Mouse (Mus musculus) MEL-GATA-1-ER (cell line): ENCODE results near the gene 1700012B09Rik.

ENCODE experiments used
- DNase-seq: peaks from one replicate; pipeline ENCODE4 v3.0.0-alpha.2; 2012; ENCODE audit warnings: low read depth; ENCODE audit errors: extremely low read depth

1700012B09Rik gene

DNA sequence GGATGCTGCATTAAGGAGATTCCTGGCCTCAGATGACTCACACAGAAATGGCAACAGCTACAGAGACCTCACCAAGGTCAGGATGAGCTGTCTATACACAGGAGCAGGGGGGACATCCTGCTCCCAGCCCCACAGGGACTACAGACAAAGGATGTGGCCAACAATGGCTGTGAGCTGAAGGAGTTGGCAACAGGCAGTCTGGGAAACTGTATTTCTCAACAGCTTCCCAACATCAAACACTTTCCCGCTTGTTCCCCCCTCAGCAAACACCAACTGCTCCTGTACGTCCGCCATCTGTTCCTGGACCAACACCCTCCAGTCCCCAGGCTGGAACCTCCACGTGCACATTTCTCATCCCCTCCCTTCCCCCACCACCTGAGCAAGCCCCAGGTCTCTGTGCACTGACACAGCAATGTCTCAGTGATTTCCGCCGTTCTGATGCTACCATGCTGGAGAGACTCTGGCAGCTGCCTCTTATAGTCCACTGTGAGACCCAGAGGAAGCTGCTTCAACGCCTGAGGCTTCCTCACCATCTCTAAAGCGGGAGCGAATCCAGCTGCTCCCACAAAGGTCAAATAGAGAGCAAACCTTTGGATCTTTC lies 39.8 kb downstream of the 1700012B09Rik start:
- no peak for DNase-seq

DNA sequence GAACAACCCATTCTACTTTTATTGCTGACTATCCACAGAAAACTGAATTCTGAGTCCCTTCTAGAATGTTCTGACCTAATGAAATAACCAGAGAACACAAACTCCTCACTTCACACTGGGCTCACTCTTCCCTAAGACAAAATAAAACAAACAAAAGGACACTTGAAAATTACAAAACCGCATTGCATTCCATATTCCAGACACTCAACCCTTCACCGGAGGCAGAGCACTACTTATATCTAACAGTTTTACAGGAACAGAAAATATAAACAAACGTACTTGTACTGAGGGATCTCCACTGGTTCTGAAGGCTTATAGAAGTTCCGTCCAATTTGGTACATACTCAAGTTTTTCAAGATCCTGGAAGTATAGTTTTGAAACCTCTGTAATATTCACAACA lies 42.5 kb downstream of the 1700012B09Rik start:
- no peak for DNase-seq

DNA sequence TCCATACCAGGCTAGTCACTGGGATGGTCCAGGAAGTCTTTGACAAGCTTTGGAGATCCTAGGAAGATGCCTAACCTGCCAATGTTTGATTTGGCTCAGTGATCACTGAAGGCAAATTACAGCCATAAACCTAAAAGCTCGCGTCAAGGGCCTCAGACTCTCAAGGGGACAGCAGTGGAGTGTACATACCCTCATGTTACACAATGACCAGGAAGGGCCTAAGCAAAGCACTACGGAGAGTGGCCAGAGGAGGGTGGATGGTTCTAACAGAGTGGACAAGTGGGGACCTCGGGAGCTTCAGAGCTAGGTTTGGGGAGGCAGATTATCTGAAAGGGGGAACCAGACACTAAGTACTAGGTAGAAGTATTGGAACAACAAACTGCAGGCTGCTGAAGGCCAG lies 44.2 kb downstream of the 1700012B09Rik start:
- no peak for DNase-seq

DNA sequence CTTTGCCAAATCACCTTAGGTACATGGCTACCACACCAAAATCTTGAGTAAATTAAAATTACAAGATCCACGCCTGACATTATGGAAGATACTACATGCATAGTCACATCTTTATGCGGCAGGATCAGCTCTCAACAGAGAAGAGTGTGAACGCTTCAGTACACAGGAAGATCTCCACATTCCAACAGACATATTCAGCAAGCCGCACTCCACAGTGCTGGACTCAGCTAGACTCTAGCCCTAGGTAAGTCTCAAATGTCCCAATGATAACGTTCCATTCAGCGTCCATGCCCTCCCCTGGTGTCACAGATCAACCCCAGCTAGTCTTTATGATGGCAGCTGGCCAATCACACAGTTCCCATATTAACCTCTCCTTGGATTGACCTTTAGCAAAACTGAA lies 44.8 kb downstream of the 1700012B09Rik start:
- DNase-seq, result no peak

DNA sequence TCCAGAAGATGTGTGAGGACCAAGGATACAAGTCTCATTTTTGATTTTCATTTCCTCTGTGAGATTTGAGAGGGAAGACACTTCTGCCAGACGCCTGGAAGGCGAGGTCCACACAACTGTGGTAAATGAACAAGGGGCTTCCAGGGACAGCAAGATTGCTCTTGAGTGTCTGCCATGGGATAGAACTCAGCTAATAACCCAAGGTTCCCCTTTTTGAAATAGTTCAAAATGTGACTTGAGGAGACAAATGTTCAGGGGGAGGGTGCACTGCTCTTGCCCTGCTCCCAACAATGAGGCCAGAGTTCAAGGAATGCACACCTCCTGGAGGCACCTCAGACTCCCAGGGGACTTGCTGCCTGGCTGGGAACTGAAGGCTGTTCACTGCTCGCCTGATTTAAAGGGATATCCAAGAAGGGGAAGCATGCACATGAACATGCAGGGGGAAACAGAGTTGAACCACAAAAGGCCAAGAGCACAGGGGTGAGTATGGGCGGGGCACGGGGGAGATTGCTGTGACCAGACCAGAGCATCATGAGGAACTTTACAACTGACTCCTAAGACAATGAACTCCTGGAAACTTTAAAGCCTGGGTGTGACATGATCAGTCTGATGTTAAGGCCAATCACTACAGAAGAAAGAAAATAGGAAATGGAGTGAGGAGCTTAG lies 45.9 kb downstream of the 1700012B09Rik start:
- DNase-seq, result no peak

DNA sequence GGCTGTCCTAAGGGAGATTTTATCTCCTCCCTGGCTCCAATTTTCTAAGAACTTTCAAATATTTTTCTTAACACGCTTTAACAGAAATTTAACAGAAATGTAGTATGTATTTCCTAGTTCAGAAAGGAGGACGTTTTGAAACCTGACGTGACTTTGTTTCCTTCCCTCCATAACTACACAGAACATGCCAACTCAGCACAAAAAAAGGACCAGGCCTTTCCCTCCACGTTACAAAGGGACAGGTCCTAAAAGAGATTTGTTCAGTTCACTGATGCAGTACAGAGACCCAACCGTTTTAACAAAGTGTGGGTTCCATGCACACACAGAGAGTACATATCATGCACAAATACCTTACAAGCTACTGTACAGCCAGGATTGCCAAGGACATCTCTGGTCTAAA lies 49.2 kb downstream of the 1700012B09Rik start:
- no peak for DNase-seq

DNA sequence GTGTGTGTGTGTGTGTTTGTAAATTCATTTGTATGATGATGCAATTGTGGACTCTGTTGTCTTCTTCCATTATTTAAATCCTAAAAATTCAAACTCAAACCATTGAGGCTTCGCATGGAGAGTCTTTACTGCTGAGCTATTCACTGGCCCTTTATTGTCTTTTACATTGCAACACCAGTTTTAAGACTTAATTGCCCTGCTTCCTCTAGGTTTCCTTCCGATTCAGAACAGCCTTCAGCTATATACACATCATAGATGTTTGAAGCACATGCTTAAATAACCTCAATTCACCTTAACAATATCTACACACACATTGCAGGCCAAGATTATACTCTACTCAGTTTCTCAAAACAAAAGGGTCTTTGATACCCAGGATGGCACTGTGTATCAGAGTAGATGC lies 50.4 kb downstream of the 1700012B09Rik start:
- DNase-seq, result no peak

DNA sequence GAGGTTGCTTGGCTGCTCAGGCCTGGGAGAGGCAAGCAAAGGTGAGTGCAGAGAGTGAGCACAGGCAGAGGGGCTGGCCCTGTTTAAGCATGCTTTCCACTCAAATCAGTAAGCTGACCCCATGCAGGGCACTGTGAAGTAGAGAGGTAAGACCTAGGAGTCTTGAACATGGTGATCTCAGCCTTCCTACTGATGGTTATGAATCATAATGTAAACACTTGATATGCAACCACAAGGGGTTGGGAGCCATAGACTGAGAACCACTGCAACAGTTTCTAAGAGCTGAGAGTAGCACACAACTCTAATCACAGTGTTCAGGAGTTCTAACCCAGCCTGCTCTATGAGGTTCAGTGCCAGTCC lies 52.5 kb downstream of the 1700012B09Rik start:
- no peak for DNase-seq

DNA sequence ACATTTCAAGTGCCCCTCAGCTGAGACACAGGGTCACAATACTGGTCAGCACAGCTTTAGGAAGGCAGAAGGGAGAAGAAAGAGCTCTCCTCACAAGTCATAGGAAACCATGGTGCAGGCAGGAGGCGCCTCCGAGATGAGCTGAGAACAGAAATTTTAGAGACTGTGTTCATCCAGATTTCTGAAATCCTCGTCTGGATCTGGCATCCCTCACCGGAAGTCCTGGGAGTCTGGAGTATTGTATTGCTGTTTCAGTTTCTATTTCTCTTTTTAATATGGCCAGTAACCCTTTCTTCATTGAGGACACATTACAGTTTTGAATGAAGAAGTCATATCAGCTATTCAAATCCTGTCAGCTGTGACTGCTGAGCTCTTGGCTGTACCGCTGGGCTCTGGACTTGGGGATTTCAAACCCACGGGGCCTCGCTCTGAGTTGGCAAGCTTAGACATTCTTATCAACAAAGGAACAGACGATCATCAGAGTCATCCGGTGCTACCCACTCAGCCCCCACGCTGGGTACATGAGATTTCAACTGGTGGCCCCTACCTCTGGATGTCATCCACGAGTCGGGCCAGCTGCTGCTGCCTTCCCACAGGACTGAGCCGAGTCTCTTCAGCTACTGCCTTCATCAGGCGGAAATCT lies 53.0 kb downstream of the 1700012B09Rik start:
- DNase-seq, result no peak

DNA sequence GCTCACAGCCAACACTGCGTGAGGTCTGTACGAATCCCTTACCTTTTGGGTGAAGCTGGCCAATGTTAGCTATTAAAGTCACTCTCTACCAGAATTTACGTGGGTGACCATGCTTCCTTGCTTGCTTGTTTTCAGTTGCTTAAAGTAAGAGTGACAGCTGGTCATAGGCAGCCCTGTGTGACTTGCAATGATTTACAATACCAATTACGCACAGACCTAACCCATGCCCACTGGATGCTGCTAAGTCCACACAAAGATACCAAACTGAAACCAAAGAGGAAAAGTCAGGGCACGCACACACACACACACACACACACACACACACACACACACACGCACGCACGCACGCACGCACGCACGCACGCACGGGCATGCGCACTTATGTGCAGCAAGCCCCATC lies 55.6 kb downstream of the 1700012B09Rik start:
- DNase-seq, result no peak

DNA sequence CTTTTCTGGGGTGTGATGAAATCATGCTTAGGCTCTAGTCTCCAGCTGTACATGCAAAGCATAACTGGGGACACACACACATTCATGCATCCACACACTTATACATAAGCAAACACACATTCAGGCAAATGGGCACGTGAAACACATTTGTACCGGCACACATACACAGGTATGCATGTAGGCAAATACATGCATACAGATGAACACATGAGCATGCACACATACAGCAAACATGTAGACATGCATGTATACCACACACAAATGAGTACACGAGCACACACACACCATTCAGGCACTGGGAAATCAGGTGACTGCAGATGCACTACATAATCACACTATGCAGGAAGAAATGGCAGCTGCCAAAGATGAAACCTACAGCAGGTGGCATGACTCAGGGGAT lies 59.9 kb downstream of the 1700012B09Rik start:
- no peak for DNase-seq
